Mouse (Mus musculus) heart, embryonic 11.5 days (tissue): ENCODE measurements at regions not wholly inside any gene's neighbourhood (a gene's known extent, or its start where the extent isn't known, plus 50 kb on each side); places are given as distances from the start of the nearest gene placed in this dataset.
A peak's percentile ranks its signal among the peaks of the same experiment; 100 is the strongest.

Experiments used
- ATAC-seq: fragments of 200-750 bp; cut with Nextera tagmentation; replicated peaks from 2 replicates; pipeline ENCODE4 v1.8.0; 2017; ENCODE audit warnings: moderate library complexity; ENCODE audit not compliant: insufficient number of reproducible peaks, low FRiP score, low TSS enrichment
- H3K27ac ChIP-seq: fragments of 300-500 bp; sonication (generic); 2 replicates; pipeline ENCODE4 v1.5.1; 2014; ENCODE audit warnings: mild to moderate bottlenecking, low read depth, low read length
- H3K27me3 ChIP-seq: fragments of 300-500 bp; sonication (generic); 2 replicates; pipeline ENCODE4 v1.6.1; 2014; ENCODE audit warnings: mild to moderate bottlenecking, low read length, mixed read lengths; ENCODE audit not compliant: control insufficient read depth, insufficient read depth
- H3K36me3 ChIP-seq: fragments of 300-500 bp; sonication (generic); 2 replicates; pipeline ENCODE4 v1.6.1; 2014; ENCODE audit warnings: mild to moderate bottlenecking, low read length, moderate library complexity, mixed read lengths; ENCODE audit not compliant: control insufficient read depth, insufficient read depth
- H3K4me1 ChIP-seq: fragments of 300-500 bp; sonication (generic); 2 replicates; pipeline ENCODE4 v1.6.1; 2014; ENCODE audit warnings: low read length; ENCODE audit not compliant: control insufficient read depth, insufficient read depth
- H3K4me2 ChIP-seq: fragments of 300-500 bp; sonication (generic); 2 replicates; pipeline ENCODE4 v1.6.1; 2014; ENCODE audit warnings: mild to moderate bottlenecking, moderate library complexity
- H3K4me3 ChIP-seq: fragments of 300-500 bp; sonication (generic); 2 replicates; pipeline ENCODE4 v1.5.1; 2014; ENCODE audit warnings: low read depth, low read length
- H3K9ac ChIP-seq: fragments of 300-500 bp; sonication (generic); 2 replicates; pipeline ENCODE4 v1.6.1; 2014; ENCODE audit warnings: mild to moderate bottlenecking, low read depth, low read length, moderate library complexity
- H3K9me3 ChIP-seq: fragments of 300-500 bp; sonication (generic); replicated peaks from 2 replicates; pipeline ENCODE4 v1.6.1; 2016; ENCODE audit warnings: low read length; ENCODE audit not compliant: control insufficient read depth
- WGBS: fragments of 180-500 bp; shearing (Covaris S2); extraction: QIAGEN DNeasy Blood & Tissue Kit; methylation state at CpG from one replicate; pipeline ENCODE4 v1.1.7; 2014; ENCODE audit not compliant: insufficient replicate concordance; 5-methylcytosine and 5-hydroxymethylcytosine counted together

DNA sequence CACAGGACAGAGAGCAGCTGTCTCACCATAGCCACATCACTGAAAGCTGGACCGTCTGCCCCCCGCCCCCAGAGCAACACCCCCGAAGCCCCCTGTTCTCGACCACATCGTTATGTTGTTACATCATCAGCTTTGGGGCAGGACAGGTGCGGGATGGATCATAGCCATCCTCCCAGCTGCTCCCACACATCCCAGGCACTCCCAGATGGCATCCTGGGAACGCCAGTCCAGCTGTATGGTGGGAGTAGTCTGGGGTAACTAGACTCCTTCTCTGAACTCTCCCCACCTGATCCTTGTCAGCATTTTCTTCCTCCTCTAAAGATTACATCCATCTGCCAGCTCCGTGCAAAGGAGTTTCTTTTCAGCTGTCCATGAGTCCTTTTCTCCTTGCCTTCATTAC lies 59.0 kb upstream of the Btrc start:
- no peaks in the 10 kb centered on the region for H3K36me3 ChIP-seq
- no peak overlapping the region for H3K9ac ChIP-seq
- peaks cover 14% of the 10 kb centered on the region for H3K4me1 ChIP-seq
- no peak for ATAC-seq
- H3K9me3 ChIP-seq = no peaks in the 10 kb centered on the region
- WGBS = 13% methylated on average over 8 of the region's 8 CpGs
- H3K4me3 ChIP-seq = no peak overlapping the region
- no peak overlapping the region for H3K27ac ChIP-seq
- H3K4me2 ChIP-seq = no peak overlapping the region
- H3K27me3 ChIP-seq = peaks cover 60% of the 10 kb centered on the region

DNA sequence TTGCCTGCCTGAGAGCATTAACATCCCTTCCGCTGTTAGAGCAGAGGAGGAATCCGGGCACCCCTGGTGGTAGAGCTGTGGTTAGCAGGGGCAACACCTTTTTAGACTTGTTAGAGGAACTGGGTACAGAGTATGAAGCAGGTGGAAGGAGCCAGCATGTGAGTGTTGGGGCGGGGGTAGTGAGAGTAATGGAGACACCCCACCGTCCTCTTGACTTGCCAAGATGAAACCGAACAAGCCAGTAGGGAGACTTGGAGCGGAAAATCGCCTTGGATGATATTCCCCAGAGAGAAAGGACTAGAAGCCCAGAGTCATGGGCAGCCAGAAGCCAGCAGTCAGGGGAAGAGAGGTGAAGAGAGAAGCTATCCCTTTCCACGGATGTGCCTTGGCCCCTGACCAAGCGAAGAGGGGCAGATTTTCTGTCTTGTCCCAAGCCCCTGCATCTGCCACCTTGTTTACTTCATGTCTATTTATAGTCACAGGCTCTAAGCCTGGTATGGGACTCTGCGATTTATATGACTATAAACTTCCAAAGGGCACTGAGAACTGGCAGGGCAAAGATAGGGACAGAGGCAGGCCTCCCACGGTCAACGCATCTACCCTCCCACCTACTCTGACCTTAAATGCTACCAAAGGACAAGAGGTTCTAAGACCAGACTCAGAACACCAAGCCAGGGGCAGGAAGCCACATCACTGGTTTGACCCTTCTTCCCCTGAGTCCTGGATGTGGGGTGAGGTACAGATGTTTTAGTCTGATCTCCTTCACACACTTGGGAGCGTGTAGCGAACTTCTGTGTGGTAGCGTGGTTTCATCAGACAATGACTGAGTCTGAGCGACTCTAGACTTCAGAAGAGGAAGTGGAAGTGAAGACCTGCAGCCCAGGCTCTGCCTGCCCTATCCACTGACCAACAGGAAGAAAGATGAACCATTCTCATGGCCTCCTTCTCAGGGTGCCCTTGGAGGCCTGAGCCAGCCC lies 55.9 kb upstream of the Btrc start:
- no peak overlapping the region for H3K9ac ChIP-seq
- H3K27ac ChIP-seq = no peak overlapping the region
- peaks cover 40% of the 10 kb centered on the region for H3K27me3 ChIP-seq
- WGBS = 46% methylated on average over 16 of the region's 16 CpGs
- H3K9me3 ChIP-seq = no peaks in the 10 kb centered on the region
- peaks cover 19% of the 10 kb centered on the region for H3K4me1 ChIP-seq
- ATAC-seq = no peak
- H3K4me3 ChIP-seq = no peak overlapping the region
- H3K36me3 ChIP-seq = no peaks in the 10 kb centered on the region
- no peak overlapping the region for H3K4me2 ChIP-seq

DNA sequence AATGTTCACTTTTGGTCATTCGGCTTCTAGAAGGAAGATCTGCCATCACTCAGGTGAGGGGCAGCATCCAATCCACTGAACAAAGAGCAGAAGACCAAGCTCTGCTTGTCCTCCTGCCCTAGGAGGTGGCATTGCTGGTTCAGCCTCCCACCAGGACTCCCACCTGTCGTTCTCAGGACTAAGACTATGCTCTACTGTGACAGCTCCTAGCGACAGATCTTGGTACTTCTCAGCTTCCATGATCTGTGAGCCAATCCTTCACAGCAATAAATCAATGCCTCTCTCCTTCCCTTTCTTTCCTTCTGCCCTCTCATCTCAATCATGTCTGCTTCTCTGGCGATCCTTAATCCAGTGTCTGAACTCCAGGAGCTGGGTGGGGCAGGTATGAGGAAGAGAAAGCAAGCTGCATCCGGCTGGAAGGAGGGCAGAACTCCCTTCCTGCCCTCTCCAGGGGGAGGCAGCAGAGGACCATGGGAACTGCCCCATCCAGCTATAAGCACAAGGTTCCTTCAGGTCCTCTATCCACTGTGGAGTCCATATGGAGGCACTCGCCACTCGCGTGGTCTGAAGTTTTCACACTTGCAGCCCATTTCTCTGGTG lies 54.8 kb upstream of the Btrc start:
- no peak for ATAC-seq
- Histone ChIP-seq H3K4me3 (no peak overlapping the region), H3K27ac (no peak overlapping the region), H3K9ac (no peak overlapping the region), H3K4me2 (no peak overlapping the region), H3K27me3 (peaks cover 28% of the 10 kb centered on the region), H3K36me3 (no peaks in the 10 kb centered on the region), H3K9me3 (no peaks in the 10 kb centered on the region), H3K4me1 (peaks cover 21% of the 10 kb centered on the region; the same call in 1 of the 2 replicates)
- 52% methylated on average over 8 of the region's 8 CpGs for WGBS

DNA sequence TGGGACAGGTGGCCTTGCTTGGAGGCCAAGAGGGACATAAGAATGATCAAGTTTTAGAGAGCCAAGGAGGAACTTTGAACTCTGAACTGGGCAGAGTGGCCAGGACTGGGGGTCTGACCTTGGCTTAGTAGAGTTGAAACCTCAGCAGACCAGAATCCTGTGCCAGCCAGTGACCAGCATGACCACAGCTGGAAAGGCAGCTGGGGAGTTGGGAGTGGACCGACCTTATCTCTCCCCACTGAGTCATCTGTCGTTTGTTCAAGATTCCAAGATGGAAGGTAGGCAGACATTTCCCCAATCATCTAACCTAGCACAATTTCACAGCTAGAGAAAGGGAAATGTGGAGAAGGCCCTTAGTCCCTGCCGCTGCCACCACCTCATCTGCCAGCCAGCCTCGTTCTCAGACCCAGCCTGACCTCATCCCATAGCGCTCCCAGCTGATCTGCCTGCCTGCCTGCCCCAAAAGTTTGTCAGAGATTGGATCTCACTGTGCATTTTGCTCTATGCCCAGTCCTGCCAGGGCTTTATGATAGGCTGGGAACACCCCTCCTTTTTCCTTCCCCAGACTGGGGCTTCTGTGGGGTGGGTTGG lies 53.1 kb upstream of the Btrc start:
- H3K4me2 ChIP-seq = peak overlapping the region; percentile 71
- no peaks in the 10 kb centered on the region for H3K9me3 ChIP-seq
- H3K4me1 ChIP-seq = peaks cover 21% of the 10 kb centered on the region; the same call in 1 of the 2 replicates
- ATAC-seq = no peak
- no peak overlapping the region for H3K27ac ChIP-seq
- H3K36me3 ChIP-seq = no peaks in the 10 kb centered on the region
- H3K4me3 ChIP-seq = peak overlapping the region; percentile 41
- H3K27me3 ChIP-seq = peaks cover 15% of the 10 kb centered on the region
- WGBS = 25% methylated on average over 5 of the region's 5 CpGs
- 0 out of 2 replicates have a peak overlapping the region, but pooled peaks have one; percentile 2 for H3K9ac ChIP-seq

DNA sequence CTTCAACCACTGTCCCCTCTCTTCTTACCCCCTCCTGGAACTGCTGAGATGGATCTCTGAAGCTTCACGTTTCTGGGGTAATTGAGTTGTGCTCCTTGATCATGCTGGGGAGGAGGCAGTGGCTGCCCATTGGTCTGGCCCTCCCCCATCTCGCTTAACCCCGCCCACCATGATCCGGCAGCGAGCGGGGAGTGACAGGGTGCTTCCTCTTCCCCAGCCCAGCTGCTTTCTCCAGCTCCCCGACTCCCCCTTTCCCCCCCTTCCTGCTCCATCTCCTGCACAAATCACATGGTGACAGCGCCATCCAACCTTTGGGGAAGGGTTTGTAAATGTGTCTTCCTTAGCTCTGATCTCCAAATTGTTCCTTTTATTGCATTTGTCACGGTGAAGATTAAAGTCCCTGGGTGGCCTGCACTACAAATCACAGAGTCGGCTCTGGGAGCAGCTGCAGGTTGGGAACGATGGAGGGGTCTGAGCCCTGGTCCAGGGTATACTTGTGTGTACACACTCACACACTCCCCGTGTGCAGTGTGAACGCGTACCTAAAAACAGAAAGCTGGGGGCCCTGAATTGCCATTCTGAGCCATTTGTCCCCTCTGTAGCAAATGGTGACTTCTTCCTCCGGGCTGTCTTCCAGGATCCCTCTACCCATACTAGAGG lies 52.5 kb upstream of the Btrc start:
- no peak; the same call in 1 of the 2 replicates for ATAC-seq
- H3K27me3 ChIP-seq = peaks cover 8% of the 10 kb centered on the region
- H3K4me2 ChIP-seq = peak overlapping the region; percentile 71
- H3K9ac ChIP-seq = peak overlapping the region; percentile 2; the same call in 1 of the 2 replicates
- H3K4me3 ChIP-seq = peak overlapping the region; percentile 41
- peaks cover 21% of the 10 kb centered on the region; the same call in 1 of the 2 replicates for H3K4me1 ChIP-seq
- no peaks in the 10 kb centered on the region for H3K36me3 ChIP-seq
- H3K9me3 ChIP-seq = no peaks in the 10 kb centered on the region
- 12% methylated on average over 15 of the region's 15 CpGs for WGBS
- no peak overlapping the region for H3K27ac ChIP-seq

DNA sequence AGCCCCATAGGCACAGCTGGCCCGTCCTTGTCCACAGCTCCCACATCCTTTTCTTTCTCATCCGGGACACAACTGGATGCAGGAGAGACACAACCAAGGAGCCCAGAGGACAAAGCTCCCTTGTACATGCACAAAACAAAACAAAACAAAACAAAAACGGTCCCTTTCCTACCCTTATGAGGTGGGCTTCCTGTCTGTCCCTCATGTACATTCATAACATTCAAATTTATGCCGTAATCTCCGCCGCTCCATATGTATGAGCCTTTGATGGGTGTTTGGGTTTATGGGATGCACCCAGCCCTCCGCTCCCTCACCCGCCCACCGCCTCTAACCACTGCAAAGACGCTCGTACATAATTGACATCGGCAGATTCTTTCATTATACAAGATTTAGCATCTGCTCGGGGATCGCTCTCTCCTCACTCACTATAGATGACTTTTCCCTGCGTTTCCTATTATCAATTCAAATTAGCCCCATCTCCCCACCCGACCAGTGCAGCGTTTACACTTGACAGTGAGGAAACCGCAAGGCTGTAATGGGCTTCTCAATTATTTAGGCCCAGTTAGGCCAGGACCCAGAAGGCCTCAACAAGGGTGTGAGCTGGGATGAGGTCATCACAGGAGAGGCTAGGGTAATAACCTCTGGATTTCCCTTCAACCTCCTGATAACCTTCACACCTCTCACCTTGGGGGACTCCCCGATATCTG lies 51.5 kb upstream of the Btrc start:
- Histone ChIP-seq H3K4me2 (no peak overlapping the region), H3K9ac (no peak overlapping the region), H3K36me3 (no peaks in the 10 kb centered on the region), H3K4me3 (no peak overlapping the region), H3K27me3 (no peaks in the 10 kb centered on the region), H3K4me1 (peaks cover 21% of the 10 kb centered on the region; the same call in 1 of the 2 replicates), H3K27ac (no peak overlapping the region), H3K9me3 (no peaks in the 10 kb centered on the region)
- ATAC-seq = no peak
- 72% methylated on average over 19 of the region's 19 CpGs for WGBS

DNA sequence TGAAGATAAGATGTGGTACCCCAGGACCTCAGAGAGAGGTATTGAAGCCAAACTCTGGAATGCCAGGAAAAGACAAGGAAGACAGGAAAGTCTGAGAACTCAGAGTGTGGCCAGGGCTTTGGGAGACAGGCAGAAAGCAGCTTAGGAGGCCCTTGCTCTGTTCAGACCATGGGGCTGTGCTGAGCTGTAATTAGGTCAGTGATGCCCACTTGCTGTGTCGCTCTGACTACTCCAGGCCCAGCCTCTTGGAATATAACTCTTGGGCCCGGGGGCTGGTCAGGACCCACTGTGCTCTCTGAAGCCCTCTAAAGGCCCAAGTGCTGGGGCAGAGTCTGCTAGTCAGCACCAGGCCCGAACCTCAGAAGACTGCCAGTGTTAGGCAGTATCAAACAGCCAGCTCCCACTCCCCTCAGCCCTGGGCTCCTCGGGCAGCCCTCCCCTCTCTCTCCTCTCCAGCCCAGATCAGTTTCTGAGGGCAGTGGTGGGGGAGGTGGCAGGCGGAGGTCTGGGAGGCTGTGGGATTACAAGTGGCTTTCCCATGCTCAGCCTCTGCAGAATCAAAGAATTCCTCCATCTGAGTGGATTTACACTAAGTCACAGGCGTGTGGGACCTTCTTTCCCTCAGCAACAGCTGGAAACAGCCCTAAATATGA lies 50.7 kb upstream of the Btrc start:
- no peaks in the 10 kb centered on the region for H3K9me3 ChIP-seq
- WGBS = 31% methylated on average over 6 of the region's 6 CpGs
- peaks cover 17% of the 10 kb centered on the region; the same call in 1 of the 2 replicates for H3K4me1 ChIP-seq
- no peaks in the 10 kb centered on the region for H3K27me3 ChIP-seq
- no peak overlapping the region for H3K27ac ChIP-seq
- no peak overlapping the region for H3K9ac ChIP-seq
- no peaks in the 10 kb centered on the region for H3K36me3 ChIP-seq
- ATAC-seq = no peak
- H3K4me3 ChIP-seq = no peak overlapping the region
- no peak overlapping the region for H3K4me2 ChIP-seq
